In genomic region chr6:97148383-97149251, GRCm38 (mm10) we compare ENCODE assay signal across 8 mouse cellular contexts. TPM values are rescaled to one million over a fixed set of nuclear protein-coding genes. Genes with fewer than 3 reads are reported as not detected.
DNase-seq lines count a peak whose midpoint lies in the region; ATAC-seq and TF ChIP-seq lines count a peak whose summit lies in the region.

Gene Eogt (minus strand): TSS chr6:97149182.

- TF ChIP-seq POLR2A in limb, embryonic 14.5 days (IDR thresholded peaks at IDR 0.05; ENCODE audit: borderline replicate concordance, extremely low read depth, insufficient read depth, insufficient read length) = no peak
- no peak for TF ChIP-seq POLR2A in spleen, adult 2 months (IDR thresholded peaks at IDR 0.05; ENCODE audit: low read depth, low read length)

- peak within 1 kb of the TSS; percentile 75 for H3K9ac ChIP-seq in embryonic facial prominence, embryonic 15.5 days
- H3K9ac ChIP-seq in limb, embryonic 14.5 days (ENCODE audit: low read depth, low read length, severe bottlenecking) = peak within 1 kb of the TSS; percentile 73
- H3K9ac ChIP-seq in midbrain, embryonic 16.5 days (ENCODE audit: low read depth, low read length) = peak within 1 kb of the TSS; percentile 92

- peak; percentile 74 for ATAC-seq in embryonic facial prominence, embryonic 15.5 days (ENCODE audit: insufficient number of reproducible peaks, low FRiP score, low TSS enrichment, low read depth)
- peak; percentile 51 for ATAC-seq in limb, embryonic 14.5 days (ENCODE audit: low FRiP score, low read depth)
- ATAC-seq in midbrain, embryonic 16.5 days = peak; percentile 84

- no peaks in the 10 kb centered on the region for H3K9me3 ChIP-seq in embryonic facial prominence, embryonic 15.5 days (replicated peaks)
- H3K9me3 ChIP-seq in limb, embryonic 14.5 days (ENCODE audit: control insufficient read depth, low read length) = no peaks in the 10 kb centered on the region
- H3K9me3 ChIP-seq in midbrain, embryonic 16.5 days (replicated peaks; ENCODE audit: control insufficient read depth, low read length, poor library complexity, severe bottlenecking) = no peaks in the 10 kb centered on the region

- TF ChIP-seq CTCF in spleen, adult 2 months (IDR thresholded peaks at IDR 0.05; ENCODE audit: extremely low read depth, insufficient read depth, insufficient read length, insufficient replicate concordance) = no peak

- peak; percentile 72 for DNase-seq in 3T3-L1 (ENCODE audit: low read depth, low spot score)
- DNase-seq in adrenal gland, postnatal 36 days = peak; percentile 88 to 92
- DNase-seq in heart, adult 8-10 months (ENCODE audit: low spot score) = peak; percentile 76
- peak; percentile 89 for DNase-seq in kidney, adult 9 months
- DNase-seq in limb, embryonic 14.5 days (ENCODE audit: low spot score) = peak; percentile 44
- peak; percentile 33 to 82 for DNase-seq in spleen, adult 2 months (ENCODE audit: low read depth in 1 of 2, low spot score in 2 of 2)

- peak within 1 kb of the TSS; percentile 88 for H3K27ac ChIP-seq in embryonic facial prominence, embryonic 15.5 days (replicated peaks)
- H3K27ac ChIP-seq in limb, embryonic 14.5 days (replicated peaks; ENCODE audit: low read depth, low read length) = peak within 1 kb of the TSS; percentile 65
- H3K27ac ChIP-seq in midbrain, embryonic 16.5 days (ENCODE audit: low read length) = peak within 1 kb of the TSS; percentile 83
- H3K27ac ChIP-seq in spleen, adult 2 months (ENCODE audit: insufficient read depth, low read length) = peak within 1 kb of the TSS; percentile 62; the same call in 1 of the 2 replicates

- H3K4me2 ChIP-seq in embryonic facial prominence, embryonic 15.5 days (replicated peaks) = peak within 1 kb of the TSS; percentile 96
- H3K4me2 ChIP-seq in limb, embryonic 14.5 days (replicated peaks; ENCODE audit: low read depth, low read length, severe bottlenecking) = peak within 1 kb of the TSS; percentile 85
- peak within 1 kb of the TSS; percentile 96 for H3K4me2 ChIP-seq in midbrain, embryonic 16.5 days (ENCODE audit: low read length)

- H3K4me1 ChIP-seq in embryonic facial prominence, embryonic 15.5 days = peaks cover 27% of the 10 kb centered on the region
- H3K4me1 ChIP-seq in limb, embryonic 14.5 days (ENCODE audit: control insufficient read depth, insufficient read depth, low read length) = peaks cover 21% of the 10 kb centered on the region
- H3K4me1 ChIP-seq in midbrain, embryonic 16.5 days (ENCODE audit: control insufficient read depth, insufficient read depth, low read length) = peaks cover 14% of the 10 kb centered on the region
- peaks cover 4% of the 10 kb centered on the region; the same call in 1 of the 2 replicates for H3K4me1 ChIP-seq in spleen, adult 2 months (ENCODE audit: control insufficient read depth, insufficient read depth, insufficient read length)

- peak within 1 kb of the TSS; percentile 72 for H3K4me3 ChIP-seq in embryonic facial prominence, embryonic 15.5 days (replicated peaks)
- H3K4me3 ChIP-seq in limb, embryonic 14.5 days (replicated peaks; ENCODE audit: low read length) = peak within 1 kb of the TSS; percentile 57
- H3K4me3 ChIP-seq in midbrain, embryonic 16.5 days (ENCODE audit: low read depth, low read length) = peak within 1 kb of the TSS; percentile 65
- H3K4me3 ChIP-seq in spleen, adult 2 months (ENCODE audit: extremely low read depth, insufficient read depth, insufficient read length) = peak within 1 kb of the TSS; percentile 93

- H3K36me3 ChIP-seq in embryonic facial prominence, embryonic 15.5 days = no peaks in the 10 kb centered on the region
- peaks cover 1% of the 10 kb centered on the region for H3K36me3 ChIP-seq in limb, embryonic 14.5 days (ENCODE audit: control insufficient read depth, insufficient read depth, low read length)
- H3K36me3 ChIP-seq in midbrain, embryonic 16.5 days (ENCODE audit: control insufficient read depth, insufficient read depth, low read length) = peaks cover under 1% of the 10 kb centered on the region; the same call in 1 of the 2 replicates
- peaks cover 4% of the 10 kb centered on the region for H3K36me3 ChIP-seq in spleen, adult 2 months (ENCODE audit: control insufficient read depth, insufficient read depth, low read length)

- under 1% methylated on average over 56 of the region's 56 CpGs for WGBS in embryonic facial prominence, embryonic 15.5 days
- WGBS in limb, embryonic 14.5 days = 2% methylated on average over 56 of the region's 56 CpGs
- WGBS in midbrain, embryonic 16.5 days = under 1% methylated on average over 56 of the region's 56 CpGs
- WGBS in spleen, adult 2 months = 1% methylated on average over 56 of the region's 56 CpGs

- no peaks in the 10 kb centered on the region for H3K27me3 ChIP-seq in embryonic facial prominence, embryonic 15.5 days
- no peaks in the 10 kb centered on the region for H3K27me3 ChIP-seq in limb, embryonic 14.5 days (ENCODE audit: control insufficient read depth, insufficient read depth, low read length)
- no peaks in the 10 kb centered on the region for H3K27me3 ChIP-seq in midbrain, embryonic 16.5 days (ENCODE audit: control insufficient read depth, insufficient read depth, low read depth, low read length)
- H3K27me3 ChIP-seq in spleen, adult 2 months (ENCODE audit: control insufficient read depth, insufficient read depth, low read length) = no peaks in the 10 kb centered on the region

RNA-seq across cellular contexts. Expression of gene Eogt, which starts in this region (rescaled TPM):
- 10 to 100 TPM; 37.2 to 44.2 TPM for total RNA-seq in adrenal gland, postnatal 36 days (2021)
- polyA plus RNA-seq in embryonic facial prominence, embryonic 15.5 days (2015; fragmentation: Nextera tagmentation; extraction: Ambion mirVana) = 14.6 and 15.4 TPM in 2 replicates
- 10 to 100 TPM; 11.2 to 13.1 (median 12.1) TPM for total RNA-seq in heart, adult 8-10 months (2022)
- 15.4 and 16.7 TPM in 2 replicates for polyA plus RNA-seq in limb, embryonic 14.5 days (2012; rRNA removed)
- polyA plus RNA-seq in limb, embryonic 14.5 days (2014; fragmentation: Nextera tagmentation; extraction: Ambion mirVana) = 9.5 and 10.8 TPM in 2 replicates
- polyA plus RNA-seq in midbrain, embryonic 16.5 days (2015; fragmentation: Nextera tagmentation; extraction: Ambion mirVana) = 13.9 and 15.1 TPM in 2 replicates
- 3.7 and 6.2 TPM in 2 replicates for polyA plus RNA-seq in spleen, adult 2 months (2012; rRNA removed)

Comparison
In these comparisons a context has a peak if more than half of its experiments do, and no peak if none do; other contexts are left out.
1. Peak in every context shown above with its lines: DNase-seq, ATAC-seq, H3K4me3 ChIP-seq and H3K27ac ChIP-seq.